Comparison of ENCODE assay signal across 15 mouse cellular contexts in the genomic region with DNA sequence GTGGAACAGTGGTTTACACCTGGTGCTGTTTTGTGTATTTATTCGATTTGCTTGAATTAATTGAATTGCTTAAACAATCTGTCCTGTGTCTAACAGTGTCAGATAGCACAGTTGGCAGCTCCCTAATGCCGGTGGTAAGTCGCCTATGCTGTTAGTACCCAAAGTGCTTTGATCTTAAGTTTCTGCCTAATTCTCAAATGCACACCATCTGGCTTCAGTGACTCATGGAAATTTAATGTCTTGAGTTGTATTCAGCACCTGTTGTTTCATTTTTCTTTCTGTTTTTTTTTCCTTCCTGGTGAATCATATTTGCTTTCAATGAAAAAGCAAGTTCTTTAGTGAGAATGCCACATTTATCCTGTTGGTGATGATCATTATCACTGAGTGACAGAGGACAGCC.
A peak's percentile ranks its signal among the peaks of the same experiment; 100 is the strongest.
DNase-seq lines count a peak whose midpoint lies in the region; ATAC-seq lines count a peak whose summit lies in the region.
"Had no signal": no experiment of that assay in that cellular context is flagged by ENCODE, and none has a peak within 500 bp of the region (broad histone marks: within the 10 kb centered on the region; RNA-seq: fewer than 3 reads in every experiment).

No protein-coding gene starts in this region.

- intact Hi-C loops in left cerebral cortex, postnatal 10 days (cut with DNase I): no loop called here

- H3K4me3 ChIP-seq in forebrain, embryonic 14.5 days (ENCODE audit: low read depth, low read length): no peak overlapping the region
- no peak overlapping the region for H3K4me3 ChIP-seq in forebrain, embryonic 12.5 days (replicated peaks)
- no peak overlapping the region for H3K4me3 ChIP-seq in embryonic facial prominence, embryonic 14.5 days (ENCODE audit: low read depth, low read length)
- H3K4me3 ChIP-seq: midbrain, embryonic 15.5 days had no signal

- no peak overlapping the region for H3K9ac ChIP-seq in forebrain, embryonic 14.5 days (ENCODE audit: low read length)
- H3K9ac ChIP-seq in forebrain, embryonic 12.5 days: no peak overlapping the region
- no peak overlapping the region for H3K9ac ChIP-seq in embryonic facial prominence, embryonic 14.5 days (ENCODE audit: low read depth, low read length)
- H3K9ac ChIP-seq: liver, embryonic 14.5 days; midbrain, embryonic 15.5 days had no signal

- no peaks in the 10 kb centered on the region for H3K9me3 ChIP-seq in forebrain, embryonic 14.5 days (replicated peaks; ENCODE audit: control insufficient read depth, low read length)
- no peaks in the 10 kb centered on the region for H3K9me3 ChIP-seq in forebrain, embryonic 12.5 days
- H3K9me3 ChIP-seq in embryonic facial prominence, embryonic 14.5 days (ENCODE audit: control insufficient read depth, low read length): no peaks in the 10 kb centered on the region
- H3K9me3 ChIP-seq: midbrain, embryonic 15.5 days had no signal

- no peaks in the 10 kb centered on the region for H3K27me3 ChIP-seq in forebrain, embryonic 14.5 days (replicated peaks; ENCODE audit: control insufficient read depth, insufficient read depth, low read length)
- H3K27me3 ChIP-seq in forebrain, embryonic 12.5 days: no peaks in the 10 kb centered on the region
- no peaks in the 10 kb centered on the region for H3K27me3 ChIP-seq in embryonic facial prominence, embryonic 14.5 days (replicated peaks; ENCODE audit: control insufficient read depth, insufficient read depth, low read length)
- H3K27me3 ChIP-seq: midbrain, embryonic 15.5 days had no signal

- no peaks in the 10 kb centered on the region for H3K36me3 ChIP-seq in forebrain, embryonic 14.5 days (ENCODE audit: control insufficient read depth, insufficient read depth, low read length)
- H3K36me3 ChIP-seq in forebrain, embryonic 12.5 days (replicated peaks): no peaks in the 10 kb centered on the region
- H3K36me3 ChIP-seq in embryonic facial prominence, embryonic 14.5 days (ENCODE audit: control insufficient read depth, insufficient read depth, low read length): no peaks in the 10 kb centered on the region
- H3K36me3 ChIP-seq: midbrain, embryonic 15.5 days had no signal

- ATAC-seq in forebrain, embryonic 14.5 days: peak; percentile 54; the same call in 1 of the 2 replicates
- ATAC-seq in forebrain, embryonic 12.5 days (ENCODE audit: low FRiP score): no peak
- ATAC-seq in embryonic facial prominence, embryonic 14.5 days (ENCODE audit: low read depth): peak; percentile 76; the same call in 1 of the 2 replicates
- ATAC-seq: midbrain, embryonic 15.5 days had no signal

- H3K27ac ChIP-seq in forebrain, embryonic 14.5 days (ENCODE audit: low read depth, low read length): no peak overlapping the region
- no peak overlapping the region for H3K27ac ChIP-seq in forebrain, embryonic 12.5 days
- no peak overlapping the region for H3K27ac ChIP-seq in embryonic facial prominence, embryonic 14.5 days (replicated peaks; ENCODE audit: low read depth, low read length)
- H3K27ac ChIP-seq: liver, embryonic 14.5 days; midbrain, embryonic 15.5 days had no signal

- H3K4me2 ChIP-seq in forebrain, embryonic 14.5 days (ENCODE audit: low read length): no peak overlapping the region
- no peak overlapping the region for H3K4me2 ChIP-seq in forebrain, embryonic 12.5 days
- no peak overlapping the region for H3K4me2 ChIP-seq in embryonic facial prominence, embryonic 14.5 days (ENCODE audit: low read depth, low read length)
- H3K4me2 ChIP-seq: midbrain, embryonic 15.5 days had no signal

- H3K4me1 ChIP-seq in forebrain, embryonic 14.5 days (ENCODE audit: control insufficient read depth, insufficient read depth, low read length): no peaks in the 10 kb centered on the region
- H3K4me1 ChIP-seq in forebrain, embryonic 12.5 days: no peaks in the 10 kb centered on the region
- no peaks in the 10 kb centered on the region for H3K4me1 ChIP-seq in embryonic facial prominence, embryonic 14.5 days (ENCODE audit: control insufficient read depth, insufficient read depth, low read length)
- H3K4me1 ChIP-seq: midbrain, embryonic 15.5 days had no signal

- DNase-seq in forebrain, embryonic 14.5 days (ENCODE audit: low spot score): peak; percentile 42
- DNase-seq in right cerebral cortex, adult 2 months (ENCODE audit: low spot score in 2 of 2): peak; percentile 18 to 44
- no peak for DNase-seq in right cerebral cortex, postnatal 10 days (ENCODE audit: low spot score in 2 of 2)
- DNase-seq in embryonic facial prominence, embryonic 14.5 days (ENCODE audit: low spot score): peak; percentile 63
- peak; percentile 58 for DNase-seq in telencephalon, adult 2 months (ENCODE audit: low read depth, low spot score)
- no peak for DNase-seq in urinary bladder, postnatal 10 days (ENCODE audit: low spot score)
- no peak for DNase-seq in left cerebral cortex, postnatal 10 days (ENCODE audit: extremely low spot score in 1 of 2, low spot score in 2 of 2)
- DNase-seq: B cell, adult 2 months; cerebellum, adult 8-10 months; heart, postnatal 14 days; kidney, postnatal 36 days; left cerebral cortex, postnatal 4 days had no signal

- 59% methylated on average over 3 of the region's 3 CpGs for WGBS in forebrain, embryonic 14.5 days
- 73% methylated on average over 3 of the region's 3 CpGs for WGBS in forebrain, embryonic 12.5 days
- WGBS in embryonic facial prominence, embryonic 14.5 days: 38% methylated on average over 3 of the region's 3 CpGs

Comparison
In these comparisons a context has a peak if more than half of its experiments do, and no peak if none do; other contexts are left out.
1. DNase-seq: peak in forebrain, embryonic 14.5 days (single experiment), right cerebral cortex, adult 2 months (2 of 2), embryonic facial prominence, embryonic 14.5 days (single experiment) and telencephalon, adult 2 months (single experiment); none in right cerebral cortex, postnatal 10 days (0 of 2), urinary bladder, postnatal 10 days (single experiment) and left cerebral cortex, postnatal 10 days (0 of 2).